Mouse (Mus musculus) lung, postnatal 0 days (tissue): Measurements from ENCODE around the gene Fam169a. TPM values are rescaled to one million over a fixed set of nuclear protein-coding genes. Genes with fewer than 3 reads are reported as not detected.

Source experiments
- ATAC-seq: fragments of 200-750 bp; cut with Nextera tagmentation; 2 replicates; pipeline ENCODE4 v1.8.0; 2017; ENCODE audit warnings: moderate library complexity
- DNase-seq: peaks from one replicate; pipeline ENCODE4 v3.0.0-alpha.2; 2016; ENCODE audit warnings: low spot score
- H3K27ac ChIP-seq: fragments of 300-500 bp; sonication (generic); 2 replicates; pipeline ENCODE4 v1.5.1; 2014; ENCODE audit warnings: antibody characterized with exemption, mild to moderate bottlenecking, low read length, mixed read lengths
- H3K27me3 ChIP-seq: fragments of 300-500 bp; sonication (generic); replicated peaks from 2 replicates; pipeline ENCODE4 v1.6.1; 2014; ENCODE audit warnings: low read length, mixed read lengths; ENCODE audit not compliant: insufficient read depth
- H3K36me3 ChIP-seq: fragments of 300-500 bp; sonication (generic); 2 replicates; pipeline ENCODE4 v1.6.1; 2014; ENCODE audit warnings: low read length, mixed read lengths; ENCODE audit not compliant: insufficient read depth
- H3K4me1 ChIP-seq: fragments of 300-500 bp; sonication (generic); 2 replicates; pipeline ENCODE4 v1.6.1; 2014; ENCODE audit warnings: antibody characterized with exemption, low read depth, low read length, mixed read lengths; ENCODE audit not compliant: insufficient read depth
- H3K4me2 ChIP-seq: fragments of 300-500 bp; sonication (generic); replicated peaks from 2 replicates; pipeline ENCODE4 v1.6.1; 2014; ENCODE audit warnings: low read depth, mild to moderate bottlenecking, low read length, moderate library complexity, mixed read lengths
- H3K4me3 ChIP-seq: fragments of 300-500 bp; sonication (generic); 2 replicates; pipeline ENCODE4 v1.5.1; 2014; ENCODE audit warnings: low read depth, low read length
- H3K9ac ChIP-seq: fragments of 300-500 bp; sonication (generic); replicated peaks from 2 replicates; pipeline ENCODE4 v1.6.1; 2014; ENCODE audit warnings: low read depth, mild to moderate bottlenecking
- H3K9me3 ChIP-seq: fragments of 300-500 bp; sonication (generic); 2 replicates; pipeline ENCODE4 v1.6.1; 2016; ENCODE audit warnings: low read length, mixed read lengths
- CTCF ChIP-seq: IDR thresholded peaks from 2 replicates; pipeline ENCODE4 v1.5.1; 2016; ENCODE audit warnings: antibody characterized with exemption, mild to moderate bottlenecking
- EP300 ChIP-seq: IDR thresholded peaks from 2 replicates; pipeline ENCODE4 v1.6.1; 2016; ENCODE audit warnings: antibody characterized with exemption, mild to moderate bottlenecking, control low read depth
- WGBS: fragments of 180-500 bp; shearing (Covaris S2); extraction: QIAGEN DNeasy Blood & Tissue Kit; methylation state at CpG from one replicate; pipeline ENCODE4 v1.1.7; 2014; 5-methylcytosine and 5-hydroxymethylcytosine counted together
- polyA plus RNA-seq: library from polyadenylated mRNA; unstranded; fragments of >200 nt; fragmentation: Nextera tagmentation; extraction: Ambion mirVana; gene quantifications from 2 replicates; pipeline ENCODE4 v1.2.1, GENCODE M21; 2015

Fam169a gene
- polyA plus RNA-seq, result 0.21 and 0.24 TPM in 2 replicates

DNA sequence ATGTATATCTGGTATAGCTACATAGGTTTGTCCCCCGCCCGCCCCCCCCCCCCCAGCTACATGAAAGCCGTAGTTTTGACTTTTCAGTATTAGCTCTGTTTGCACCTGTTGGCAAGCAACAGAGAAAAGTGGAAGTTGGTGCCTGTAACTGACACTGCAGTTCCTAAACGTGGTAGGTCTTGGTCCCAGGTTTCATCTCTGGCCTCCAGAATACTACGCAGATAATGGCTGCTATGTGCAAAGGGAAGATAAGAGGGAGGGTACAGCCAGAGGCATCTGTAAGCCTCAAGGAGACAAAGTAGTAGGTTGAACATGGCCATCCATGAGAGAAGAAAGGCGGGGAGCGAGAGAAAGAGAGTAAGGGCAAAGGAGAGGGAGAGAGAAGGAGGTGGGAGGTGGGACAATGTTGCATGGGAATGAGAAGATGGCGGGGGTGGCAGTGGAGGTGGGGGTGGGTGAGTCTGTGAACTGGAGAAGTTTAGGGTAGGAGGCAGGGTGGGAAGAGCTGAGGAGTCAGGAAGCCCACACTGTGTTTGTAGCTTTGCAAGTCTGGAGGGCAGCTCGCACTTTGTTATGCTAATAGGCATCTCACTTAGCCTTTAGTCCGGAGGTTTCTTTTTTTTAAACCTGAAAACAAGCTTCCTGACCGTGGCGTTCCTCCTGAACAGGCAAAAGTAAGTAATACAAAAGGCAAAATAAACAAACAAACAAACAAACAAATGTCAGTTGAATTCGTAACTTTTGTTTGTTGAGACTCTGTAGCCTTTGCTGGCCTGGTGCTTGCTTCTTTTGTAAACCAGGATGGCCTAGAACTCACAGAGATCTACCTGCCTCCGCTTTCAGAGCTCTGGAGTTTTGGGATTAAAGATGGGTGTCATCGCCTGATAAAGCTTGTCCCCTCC, at the start of gene Fam169a:
Fam169a (plus strand) TSS at position 638 of the 902 bp plus-strand sequence.
- H3K27me3 ChIP-seq, result peaks cover 13% of the 10 kb centered on the region; the same call in 1 of the 2 replicates
- TF ChIP-seq EP300, result no peak
- TF ChIP-seq CTCF, result no peak
- no peak for ATAC-seq
- H3K27ac ChIP-seq, result no peak within 1 kb of the TSS
- no peaks in the 10 kb centered on the region for H3K36me3 ChIP-seq
- H3K4me3 ChIP-seq, result no peak within 1 kb of the TSS
- H3K9ac ChIP-seq, result no peak within 1 kb of the TSS
- DNase-seq, result no peak
- 71% methylated on average over 15 of the region's 15 CpGs for WGBS
- no peaks in the 10 kb centered on the region for H3K4me1 ChIP-seq
- H3K9me3 ChIP-seq, result no peaks in the 10 kb centered on the region
- no peak within 1 kb of the TSS for H3K4me2 ChIP-seq

DNA sequence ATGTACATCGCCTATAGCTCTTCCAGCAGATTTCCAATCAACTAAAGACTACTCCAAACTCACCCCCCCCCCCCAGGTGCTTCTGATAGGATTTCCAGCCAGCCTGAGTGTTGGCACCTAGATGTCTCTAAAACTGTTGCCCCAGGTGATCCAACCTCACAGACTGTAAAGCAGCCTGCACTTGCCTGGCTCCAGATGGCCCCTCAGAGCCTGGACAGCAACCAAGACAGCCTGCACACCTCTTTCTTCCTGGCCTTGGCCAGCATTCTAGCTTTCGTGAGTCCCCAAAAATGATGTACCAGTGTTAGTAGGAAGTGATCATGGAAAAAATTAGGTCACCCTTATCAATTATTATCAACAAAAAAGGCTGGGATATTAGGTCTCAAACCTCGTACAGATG, 49.4 kb upstream of the Fam169a start:
- Histone ChIP-seq H3K27ac (no peak overlapping the region), H3K9ac (no peak overlapping the region), H3K36me3 (no peaks in the 10 kb centered on the region), H3K4me1 (no peaks in the 10 kb centered on the region), H3K27me3 (no peaks in the 10 kb centered on the region), H3K4me3 (no peak overlapping the region), H3K9me3 (no peaks in the 10 kb centered on the region), H3K4me2 (no peak overlapping the region)
- DNase-seq (no peak), ATAC-seq (no peak)
- TF ChIP-seq EP300, result no peak
- no peak for TF ChIP-seq CTCF
- WGBS, result 72% methylated on average over 3 of the region's 3 CpGs

DNA sequence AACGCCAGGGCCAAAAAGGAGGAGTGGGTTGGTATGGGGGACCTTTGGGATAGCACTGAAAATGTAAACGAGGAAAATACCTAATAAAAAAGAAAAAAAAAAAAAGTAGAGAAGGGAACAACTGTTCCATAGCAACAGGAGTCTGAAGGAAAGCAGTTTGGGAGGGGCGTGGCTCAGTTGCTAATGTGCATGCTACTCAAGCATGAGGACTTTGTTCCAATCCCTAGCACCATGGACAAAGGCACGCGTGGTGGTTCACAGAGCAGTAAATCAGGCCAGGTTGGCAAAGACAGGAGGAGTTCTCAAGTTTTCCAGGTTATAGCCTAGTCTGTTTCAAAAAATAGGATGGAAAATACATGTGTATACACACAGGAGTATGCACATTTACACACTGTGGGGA, 47.0 kb upstream of the Fam169a start:
- H3K9ac ChIP-seq, result no peak overlapping the region
- H3K4me3 ChIP-seq, result no peak overlapping the region
- ATAC-seq (no peak), DNase-seq (no peak)
- H3K4me1 ChIP-seq, result no peaks in the 10 kb centered on the region
- TF ChIP-seq EP300, result no peak
- TF ChIP-seq CTCF, result no peak
- H3K27me3 ChIP-seq, result no peaks in the 10 kb centered on the region
- no peak overlapping the region for H3K27ac ChIP-seq
- no peaks in the 10 kb centered on the region for H3K36me3 ChIP-seq
- H3K4me2 ChIP-seq, result no peak overlapping the region
- no peaks in the 10 kb centered on the region for H3K9me3 ChIP-seq
- 71% methylated on average over 5 of the region's 5 CpGs for WGBS

DNA sequence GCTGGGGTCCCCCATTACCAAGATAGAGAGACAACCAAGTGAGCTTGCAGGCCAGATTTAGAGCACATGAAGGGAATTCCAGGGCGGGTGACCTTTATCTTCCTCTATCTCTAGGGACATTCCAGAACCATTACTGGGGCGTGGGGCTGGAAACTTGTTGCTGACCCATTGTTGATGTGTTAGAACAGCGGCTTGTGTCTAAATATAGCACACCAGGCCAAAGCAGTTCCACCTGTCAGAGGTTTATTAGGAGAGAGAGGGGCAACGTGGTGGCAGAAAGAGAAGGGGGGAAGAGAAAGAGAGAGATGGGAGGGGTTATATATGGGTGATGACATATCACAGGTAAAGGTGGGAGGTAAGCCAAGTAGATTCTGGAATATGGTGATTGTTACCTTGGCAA, 45.2 kb upstream of the Fam169a start:
- Histone ChIP-seq H3K9ac (no peak overlapping the region), H3K4me1 (no peaks in the 10 kb centered on the region), H3K27ac (no peak overlapping the region), H3K4me2 (no peak overlapping the region), H3K36me3 (no peaks in the 10 kb centered on the region), H3K9me3 (no peaks in the 10 kb centered on the region), H3K27me3 (no peaks in the 10 kb centered on the region), H3K4me3 (no peak overlapping the region)
- TF ChIP-seq EP300, result no peak
- TF ChIP-seq CTCF, result no peak
- no peak for DNase-seq
- 30% methylated on average over 4 of the region's 4 CpGs for WGBS
- ATAC-seq, result no peak

DNA sequence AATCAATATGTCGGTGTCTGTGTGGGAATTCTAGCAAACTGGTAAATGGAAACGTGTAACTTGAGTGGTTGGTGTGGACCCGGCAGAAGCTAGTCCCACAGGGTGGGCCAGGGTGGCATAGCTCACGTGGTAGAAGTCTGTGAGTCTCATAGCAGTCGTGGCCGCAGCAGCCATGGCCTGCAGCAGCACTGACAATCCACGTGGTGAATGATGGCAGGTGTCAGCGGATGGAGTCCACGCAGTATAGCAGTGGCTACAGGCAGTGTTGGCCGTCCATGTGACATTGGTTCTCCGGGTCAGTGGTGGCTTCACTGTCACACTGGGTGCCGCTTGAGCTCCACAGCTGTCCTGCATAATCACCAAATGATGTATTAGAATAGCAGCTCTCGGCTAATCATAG, 37.0 kb upstream of the Fam169a start:
- 89% methylated on average over 13 of the region's 13 CpGs for WGBS

DNA sequence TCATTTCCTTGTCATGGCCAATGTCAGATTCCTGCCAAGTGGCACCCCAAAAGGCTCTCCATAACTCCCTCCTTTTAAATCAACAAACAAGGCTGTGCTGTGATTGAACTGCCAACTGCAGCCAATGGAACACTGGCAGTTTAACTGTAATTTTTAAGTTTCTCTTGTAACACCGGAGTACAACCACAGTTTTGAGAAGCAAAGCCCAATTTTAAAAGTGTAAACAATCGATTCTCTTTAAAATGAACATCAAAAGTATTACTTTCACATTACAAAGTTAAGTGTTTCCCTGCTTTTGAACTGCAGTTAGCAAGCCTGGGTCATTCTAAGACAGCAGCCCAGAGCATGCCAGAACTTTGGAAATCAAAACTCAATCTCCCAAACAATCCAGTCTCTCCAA, 32.8 kb upstream of the Fam169a start, which contains the start of gene 1700029F12Rik:
1700029F12Rik (minus strand) TSS at position 101 of the 400 bp plus-strand sequence.
- TF ChIP-seq CTCF (no peak), EP300 (no peak)
- no peak within 1 kb of the TSS for H3K27ac ChIP-seq
- ATAC-seq (no peak), DNase-seq (no peak)
- H3K36me3 ChIP-seq, result no peaks in the 10 kb centered on the region
- no peak within 1 kb of the TSS for H3K4me3 ChIP-seq
- no peak within 1 kb of the TSS for H3K9ac ChIP-seq
- H3K9me3 ChIP-seq, result no peaks in the 10 kb centered on the region
- no peaks in the 10 kb centered on the region for H3K27me3 ChIP-seq
- no peaks in the 10 kb centered on the region for H3K4me1 ChIP-seq
- 62% methylated on average over 2 of the region's 2 CpGs for WGBS
- H3K4me2 ChIP-seq, result no peak within 1 kb of the TSS

More for the DNA sequence above, 37.0 kb upstream of the Fam169a start:
- Histone ChIP-seq H3K36me3 (no peaks in the 10 kb centered on the region), H3K9me3 (no peaks in the 10 kb centered on the region), H3K4me1 (no peaks in the 10 kb centered on the region), H3K27ac (no peak overlapping the region), H3K27me3 (no peaks in the 10 kb centered on the region), H3K4me3 (no peak overlapping the region), H3K9ac (no peak overlapping the region), H3K4me2 (no peak overlapping the region)
- ATAC-seq (no peak), DNase-seq (no peak)
- TF ChIP-seq EP300 (no peak), CTCF (no peak)
